In the genomic region with DNA sequence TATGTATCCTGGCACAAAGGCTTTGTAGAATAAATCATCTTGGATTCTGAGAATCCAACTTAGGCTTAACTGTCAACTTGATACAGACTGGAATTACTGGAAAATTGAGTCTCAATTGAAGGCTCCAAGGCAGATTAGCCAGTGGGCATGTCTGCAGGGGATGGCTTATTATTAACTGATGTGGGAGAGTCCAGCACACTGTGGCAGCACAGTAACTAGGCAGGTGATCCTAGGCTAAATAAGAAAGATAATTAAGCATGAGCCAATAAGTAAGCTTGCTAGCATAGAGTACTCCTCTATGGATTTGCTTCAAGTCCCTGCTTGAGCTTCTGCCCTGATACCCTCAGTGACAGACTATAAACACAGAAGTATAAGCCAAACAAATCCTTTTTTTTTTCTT, we compare ENCODE assay signal across 19 mouse cellular contexts.
DNase-seq lines count a peak whose midpoint lies in the region; ATAC-seq lines count a peak whose summit lies in the region.
"Had no signal": no experiment of that assay in that cellular context is flagged by ENCODE, and none has a peak within 500 bp of the region (broad histone marks: within the 10 kb centered on the region; RNA-seq: fewer than 3 reads in every experiment).

No protein-coding gene starts in this region.

- no peak overlapping the region for H3K4me3 ChIP-seq in kidney, embryonic 14.5 days (ENCODE audit: low read length)
- no peak overlapping the region for H3K4me3 ChIP-seq in midbrain, embryonic 12.5 days
- no peak overlapping the region for H3K4me3 ChIP-seq in midbrain, embryonic 10.5 days
- H3K4me3 ChIP-seq: embryonic facial prominence, embryonic 10.5 days; erythroblast, embryonic 14.5 days; forebrain, embryonic 10.5 days; gastrocnemius, adult 2 months; heart, embryonic 12.5 days; hindbrain, embryonic 10.5 days had no signal

- no peaks in the 10 kb centered on the region for H3K9me3 ChIP-seq in kidney, embryonic 14.5 days (ENCODE audit: control insufficient read depth, low read length)
- no peaks in the 10 kb centered on the region for H3K9me3 ChIP-seq in midbrain, embryonic 12.5 days
- H3K9me3 ChIP-seq in midbrain, embryonic 10.5 days (replicated peaks), result no peaks in the 10 kb centered on the region
- H3K9me3 ChIP-seq: embryonic facial prominence, embryonic 10.5 days; forebrain, embryonic 10.5 days; heart, embryonic 12.5 days; hindbrain, embryonic 10.5 days had no signal

- H3K27ac ChIP-seq in kidney, embryonic 14.5 days (ENCODE audit: low read depth, low read length), result no peak overlapping the region
- no peak overlapping the region for H3K27ac ChIP-seq in midbrain, embryonic 12.5 days (replicated peaks)
- H3K27ac ChIP-seq in midbrain, embryonic 10.5 days (replicated peaks), result no peak overlapping the region
- H3K27ac ChIP-seq: embryonic facial prominence, embryonic 10.5 days; forebrain, embryonic 10.5 days; gastrocnemius, adult 2 months; hindbrain, embryonic 10.5 days had no signal

- H3K4me1 ChIP-seq in kidney, embryonic 14.5 days (ENCODE audit: control insufficient read depth, insufficient read depth, low read length), result no peaks in the 10 kb centered on the region
- no peaks in the 10 kb centered on the region for H3K4me1 ChIP-seq in midbrain, embryonic 12.5 days
- H3K4me1 ChIP-seq in midbrain, embryonic 10.5 days, result no peaks in the 10 kb centered on the region; the same call in 1 of the 2 replicates
- H3K4me1 ChIP-seq: embryonic facial prominence, embryonic 10.5 days; forebrain, embryonic 10.5 days; heart, embryonic 12.5 days; hindbrain, embryonic 10.5 days had no signal

- H3K36me3 ChIP-seq in kidney, embryonic 14.5 days (ENCODE audit: control insufficient read depth, insufficient read depth, low read length), result no peaks in the 10 kb centered on the region
- no peaks in the 10 kb centered on the region for H3K36me3 ChIP-seq in midbrain, embryonic 12.5 days
- H3K36me3 ChIP-seq in midbrain, embryonic 10.5 days, result no peaks in the 10 kb centered on the region
- H3K36me3 ChIP-seq: embryonic facial prominence, embryonic 10.5 days; forebrain, embryonic 10.5 days; heart, embryonic 12.5 days; hindbrain, embryonic 10.5 days had no signal

- H3K9ac ChIP-seq in kidney, embryonic 14.5 days (ENCODE audit: low read depth, low read length), result no peak overlapping the region
- no peak overlapping the region for H3K9ac ChIP-seq in midbrain, embryonic 12.5 days (replicated peaks)
- H3K9ac ChIP-seq: heart, embryonic 12.5 days had no signal

- H3K27me3 ChIP-seq in kidney, embryonic 14.5 days (ENCODE audit: control insufficient read depth, insufficient read depth, low read length), result no peaks in the 10 kb centered on the region
- no peaks in the 10 kb centered on the region for H3K27me3 ChIP-seq in midbrain, embryonic 12.5 days
- no peaks in the 10 kb centered on the region for H3K27me3 ChIP-seq in midbrain, embryonic 10.5 days (ENCODE audit: low read depth, poor library complexity, severe bottlenecking)
- H3K27me3 ChIP-seq: heart, embryonic 12.5 days had no signal

- no peak for DNase-seq in kidney, adult 18-20 months
- DNase-seq in midbrain, embryonic 10.5 days (ENCODE audit: low spot score), result no peak
- DNase-seq in kidney, postnatal 4 days, result peak; percentile 5 to 17
- no peak for DNase-seq in embryo, embryonic 10.5 days (ENCODE audit: low spot score)
- DNase-seq: adrenal gland, adult 2 months; adrenal gland, postnatal 25 days; cerebellum, adult 18-20 months; cerebellum, adult 9-11 months; cerebellum, postnatal 36 days; gastrocnemius, adult 2 months; gastrocnemius, postnatal 25 days had no signal

- peak; percentile 49; the same call in 1 of the 2 replicates for ATAC-seq in kidney, embryonic 14.5 days (ENCODE audit: low FRiP score, low TSS enrichment)
- 0 out of 2 replicates have a peak, but pooled peaks have one; percentile 47 for ATAC-seq in midbrain, embryonic 12.5 days (ENCODE audit: low FRiP score, low read depth)
- ATAC-seq: forebrain, embryonic 14.5 days had no signal

- H3K4me2 ChIP-seq in kidney, embryonic 14.5 days (replicated peaks; ENCODE audit: low read depth, low read length), result no peak overlapping the region
- no peak overlapping the region for H3K4me2 ChIP-seq in midbrain, embryonic 12.5 days (replicated peaks)
- H3K4me2 ChIP-seq: heart, embryonic 12.5 days had no signal

Comparison
In these comparisons a context has a peak if more than half of its experiments do, and no peak if none do; other contexts are left out.
1. DNase-seq: peak in kidney, postnatal 4 days (2 of 2); none in kidney, adult 18-20 months (single experiment), midbrain, embryonic 10.5 days (single experiment) and embryo, embryonic 10.5 days (single experiment).